Mouse (Mus musculus) frontal cortex, adult (tissue): ENCODE data around the gene Vps51.
A peak's percentile ranks its signal among the peaks of the same experiment; 100 is the strongest.

Experiments
- ATAC-seq: cut with Nextera tagmentation; 2 replicates; pipeline ENCODE4 v1.9.2; 2017; ENCODE audit warnings: mild to moderate bottlenecking, moderate library complexity, mixed read lengths; ENCODE audit not compliant: low TSS enrichment

Vps51 gene

GRCm38 (mm10) chr19:6079983-6080480, 3.0 kb upstream of the Vps51 start, which contains the start of gene Tmem262:
TSS of gene Tmem262 (plus strand) at chr19:6080033.
- no peak for ATAC-seq

GRCm38 (mm10) chr19:6073889-6074288, 3.1 kb downstream of the Vps51 start:
- ATAC-seq, result no peak

- ATAC-seq, result no peak
Measured at GRCm38 (mm10) chr19:6071261-6071660, 5.8 kb downstream of the Vps51 start.

GRCm38 (mm10) chr19:6070571-6071250, 6.3 kb downstream of the Vps51 start:
- no peak for ATAC-seq

- ATAC-seq, result no peak
Measured at GRCm38 (mm10) chr19:6069851-6070250, 7.2 kb downstream of the Vps51 start.

GRCm38 (mm10) chr19:6068951-6069350, 8.1 kb downstream of the Vps51 start:
- no peak for ATAC-seq

GRCm38 (mm10) chr19:6067724-6068415, 9.2 kb downstream of the Vps51 start, which contains the start of gene Tm7sf2:
TSS of gene Tm7sf2 (minus strand) at chr19:6068373.
- ATAC-seq, result peak; percentile 86

GRCm38 (mm10) chr19:6067011-6067723, 9.9 kb downstream of the Vps51 start:
- ATAC-seq, result peak; percentile 71

GRCm38 (mm10) chr19:6066571-6066970, 10.5 kb downstream of the Vps51 start:
- ATAC-seq, result no peak

GRCm38 (mm10) chr19:6063081-6063480, 13.9 kb downstream of the Vps51 start:
- ATAC-seq, result no peak

GRCm38 (mm10) chr19:6062418-6062817, 14.6 kb downstream of the Vps51 start:
- ATAC-seq, result no peak

- ATAC-seq, result no peak
Measured at GRCm38 (mm10) chr19:6061641-6062302, 15.3 kb downstream of the Vps51 start.

GRCm38 (mm10) chr19:6061021-6061533, 16.0 kb downstream of the Vps51 start, which contains the start of gene Znhit2:
TSS of gene Znhit2 (plus strand) at chr19:6061192.
- ATAC-seq, result peak; percentile 79

- no peak for ATAC-seq
Measured at GRCm38 (mm10) chr19:6058966-6059365, 18.1 kb downstream of the Vps51 start.

- no peak for ATAC-seq
Measured at GRCm38 (mm10) chr19:6058513-6058912, 18.5 kb downstream of the Vps51 start.

- ATAC-seq, result peak; percentile 76
Measured at GRCm38 (mm10) chr19:6057313-6058096, 19.5 kb downstream of the Vps51 start, which contains the start of the genes Mrpl49 and Fau. TSS of gene Mrpl49 (minus strand) at chr19:6057785. TSS of gene Fau (plus strand) at chr19:6057844.

GRCm38 (mm10) chr19:6056696-6057095, 20.3 kb downstream of the Vps51 start:
- ATAC-seq, result no peak

GRCm38 (mm10) chr19:6054296-6054695, 22.7 kb downstream of the Vps51 start:
- no peak for ATAC-seq

GRCm38 (mm10) chr19:6052516-6052915, 24.5 kb downstream of the Vps51 start:
- no peak for ATAC-seq

- no peak for ATAC-seq
Measured at GRCm38 (mm10) chr19:6048681-6049410, 28.2 kb downstream of the Vps51 start.
